Mouse (Mus musculus) heart, postnatal 0 days (tissue): Measurements from ENCODE around the gene R3hcc1l. TPM values are rescaled to one million over a fixed set of nuclear protein-coding genes. Genes with fewer than 3 reads are reported as not detected.

Experiments
- ATAC-seq: fragments of 200-750 bp; cut with Nextera tagmentation; 2 replicates; pipeline ENCODE4 v1.8.0; 2017; ENCODE audit warnings: low read depth, moderate number of reproducible peaks, moderate library complexity; ENCODE audit not compliant: insufficient read depth
- DNase-seq: peaks from one replicate; pipeline ENCODE4 v3.0.0-alpha.2; 2016; ENCODE audit warnings: low spot score
- H3K27ac ChIP-seq: fragments of 300-500 bp; sonication (generic); 2 replicates; pipeline ENCODE4 v1.5.1; 2014; ENCODE audit warnings: low read depth, mild to moderate bottlenecking
- H3K27me3 ChIP-seq: fragments of 300-500 bp; sonication (generic); 2 replicates; pipeline ENCODE4 v1.6.1; 2014; ENCODE audit warnings: low read length, mixed read lengths; ENCODE audit not compliant: control insufficient read depth, insufficient read depth
- H3K36me3 ChIP-seq: fragments of 300-500 bp; sonication (generic); replicated peaks from 2 replicates; pipeline ENCODE4 v1.6.1; 2014; ENCODE audit warnings: low read length, mixed read lengths; ENCODE audit not compliant: control insufficient read depth, insufficient read depth
- H3K4me1 ChIP-seq: fragments of 300-500 bp; sonication (generic); 2 replicates; pipeline ENCODE4 v1.6.1; 2014; ENCODE audit warnings: antibody characterized with exemption; ENCODE audit not compliant: control insufficient read depth, insufficient read depth
- H3K4me2 ChIP-seq: fragments of 300-500 bp; sonication (generic); 2 replicates; pipeline ENCODE4 v1.6.1; 2014; ENCODE audit warnings: low read depth, mild to moderate bottlenecking, low read length, moderate library complexity
- H3K4me3 ChIP-seq: fragments of 300-500 bp; sonication (generic); 2 replicates; pipeline ENCODE4 v1.5.1; 2014; ENCODE audit warnings: low read depth, low read length
- H3K9ac ChIP-seq: fragments of 300-500 bp; sonication (generic); replicated peaks from 2 replicates; pipeline ENCODE4 v1.6.1; 2014; ENCODE audit warnings: low read depth, low read length, mixed read lengths
- H3K9me3 ChIP-seq: fragments of 300-500 bp; sonication (generic); replicated peaks from 2 replicates; pipeline ENCODE4 v1.6.1; 2016; ENCODE audit warnings: low read length; ENCODE audit not compliant: control insufficient read depth
- CTCF ChIP-seq: IDR thresholded peaks from 2 replicates; pipeline ENCODE4 v1.5.1; 2016; ENCODE audit warnings: antibody characterized with exemption, control low read depth, low read depth
- EP300 ChIP-seq: IDR thresholded peaks from 2 replicates; pipeline ENCODE4 v1.6.1; 2016; ENCODE audit warnings: antibody characterized with exemption, low read depth
- WGBS: fragments of 180-500 bp; shearing (Covaris S2); extraction: QIAGEN DNeasy Blood & Tissue Kit; methylation state at CpG from one replicate; pipeline ENCODE4 v1.1.7; 2014; 5-methylcytosine and 5-hydroxymethylcytosine counted together
- polyA plus RNA-seq: library from polyadenylated mRNA; unstranded; fragments of >200 nt; fragmentation: Nextera tagmentation; extraction: Ambion mirVana; gene quantifications from 2 replicates; pipeline ENCODE4 v1.2.1, GENCODE M21; 2015
- total RNA-seq: library from RNA; depleted of rRNA; stranded (reverse); fragments of >200 nt; gene quantifications from 2 replicates; pipeline ENCODE4 v1.2.3, GENCODE M21; 2014; ENCODE audit warnings: low replicate concordance

Gene R3hcc1l
- total and polyA plus RNA-seq, 2 experiments from 2014 or later = 10.2 to 20.6 TPM

GRCm38 (mm10) chr19:42540649-42541048, 22.1 kb downstream of the R3hcc1l start:
- H3K9ac ChIP-seq = no peak overlapping the region
- H3K4me1 ChIP-seq = peaks cover 17% of the 10 kb centered on the region
- DNase-seq = no peak
- no peak overlapping the region for H3K27ac ChIP-seq
- ATAC-seq = no peak
- no peak overlapping the region for H3K4me3 ChIP-seq
- H3K27me3 ChIP-seq = no peaks in the 10 kb centered on the region
- no peak overlapping the region for H3K4me2 ChIP-seq
- WGBS = 84% methylated on average over 3 of the region's 3 CpGs
- no peak for TF ChIP-seq CTCF
- no peak for TF ChIP-seq EP300
- no peaks in the 10 kb centered on the region for H3K9me3 ChIP-seq
- no peaks in the 10 kb centered on the region for H3K36me3 ChIP-seq

DNA sequence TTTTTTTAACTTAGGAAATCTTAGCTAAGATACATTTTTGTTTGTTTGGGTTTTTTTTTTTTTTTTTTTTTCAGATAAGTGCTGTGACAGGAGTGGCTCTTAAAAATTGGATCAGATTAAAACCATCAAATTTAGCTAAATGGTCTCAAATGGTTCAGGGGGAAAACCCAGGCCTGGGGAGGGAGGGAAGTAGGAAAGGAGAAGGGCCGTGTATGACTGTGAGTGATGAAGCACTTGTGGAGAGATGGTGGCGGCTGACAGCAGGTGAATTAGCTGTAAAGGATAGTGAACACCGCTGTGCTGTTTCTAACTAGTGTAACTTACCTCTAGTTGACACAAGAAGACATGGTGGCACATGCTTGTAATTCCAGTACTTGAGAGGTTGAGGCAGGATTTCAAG, 40.1 kb downstream of the R3hcc1l start:
- Histone ChIP-seq H3K36me3 (peaks cover 12% of the 10 kb centered on the region), H3K4me2 (no peak overlapping the region), H3K4me3 (no peak overlapping the region), H3K9me3 (no peaks in the 10 kb centered on the region), H3K4me1 (no peaks in the 10 kb centered on the region), H3K27me3 (no peaks in the 10 kb centered on the region), H3K9ac (no peak overlapping the region), H3K27ac (no peak overlapping the region)
- TF ChIP-seq EP300 (no peak), CTCF (no peak)
- DNase-seq = no peak
- ATAC-seq = no peak
- 80% methylated on average over 3 of the region's 3 CpGs for WGBS

DNA sequence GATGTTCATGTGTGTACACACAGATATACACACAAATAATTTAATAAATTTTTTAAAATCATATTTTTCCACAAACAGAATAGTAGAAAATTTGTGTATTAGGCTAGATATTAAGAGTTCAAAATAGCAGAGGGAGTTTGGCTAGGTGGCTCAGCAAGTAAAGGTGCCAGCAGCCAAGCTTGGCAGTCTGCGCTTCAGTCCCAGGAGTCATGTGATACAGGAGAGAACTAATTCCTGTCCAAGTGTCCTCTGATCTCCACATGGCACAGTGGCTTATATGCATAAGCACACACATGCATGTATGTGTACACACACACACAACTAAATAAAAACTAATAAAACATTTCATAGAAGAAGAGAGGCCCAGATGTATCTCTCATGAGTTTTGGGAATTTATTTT, 43.4 kb downstream of the R3hcc1l start:
- H3K4me1 ChIP-seq = 0 out of 2 replicates have a peak, but pooled peaks cover 3% of the 10 kb centered on the region
- H3K4me2 ChIP-seq = no peak overlapping the region
- DNase-seq = no peak
- peaks cover 16% of the 10 kb centered on the region for H3K36me3 ChIP-seq
- no peaks in the 10 kb centered on the region for H3K9me3 ChIP-seq
- no peak for TF ChIP-seq CTCF
- TF ChIP-seq EP300 = no peak
- 59% methylated on average over 1 of the region's 1 CpGs for WGBS
- no peak for ATAC-seq
- H3K9ac ChIP-seq = no peak overlapping the region
- H3K4me3 ChIP-seq = no peak overlapping the region
- no peaks in the 10 kb centered on the region for H3K27me3 ChIP-seq
- H3K27ac ChIP-seq = no peak overlapping the region

GRCm38 (mm10) chr19:42562981-42563380, 44.4 kb downstream of the R3hcc1l start:
- Histone ChIP-seq H3K4me2 (no peak overlapping the region), H3K27ac (no peak overlapping the region), H3K4me1 (0 out of 2 replicates have a peak, but pooled peaks cover 3% of the 10 kb centered on the region), H3K9me3 (no peaks in the 10 kb centered on the region), H3K4me3 (no peak overlapping the region), H3K27me3 (no peaks in the 10 kb centered on the region), H3K9ac (no peak overlapping the region), H3K36me3 (peaks cover 19% of the 10 kb centered on the region)
- DNase-seq (no peak), ATAC-seq (no peak)
- no peak for TF ChIP-seq EP300
- TF ChIP-seq CTCF = no peak
- WGBS = 94% methylated on average over 3 of the region's 3 CpGs

DNA sequence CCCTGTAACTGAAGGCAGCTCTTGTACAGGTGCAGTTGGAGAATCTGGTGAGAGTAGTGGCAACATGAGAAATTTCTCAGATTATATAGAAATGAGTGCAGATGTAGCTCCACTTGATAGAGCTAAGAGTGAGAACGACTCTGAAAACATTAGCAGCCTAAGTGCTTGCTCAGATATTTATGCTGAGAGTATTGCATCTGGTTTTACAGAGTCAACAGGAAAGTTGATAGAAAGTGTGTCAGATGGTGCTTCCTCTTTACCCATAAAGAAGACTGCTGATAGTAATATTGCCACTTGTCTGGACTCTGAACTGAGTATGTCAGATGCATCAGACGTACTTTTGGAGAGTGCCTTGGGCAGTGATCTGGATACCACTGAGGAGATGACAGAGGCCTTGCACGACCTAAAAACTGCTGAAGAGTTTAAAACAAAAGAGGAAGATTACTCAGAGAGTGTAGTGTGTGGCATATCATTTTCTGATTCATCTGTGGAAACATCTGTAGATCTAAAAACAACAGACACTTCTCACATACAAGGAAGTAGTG, 45.2 kb downstream of the R3hcc1l start:
- H3K4me3 ChIP-seq = no peak overlapping the region
- no peak for TF ChIP-seq CTCF
- TF ChIP-seq EP300 = no peak
- ATAC-seq = no peak
- no peak overlapping the region for H3K4me2 ChIP-seq
- peaks cover 19% of the 10 kb centered on the region for H3K36me3 ChIP-seq
- H3K27me3 ChIP-seq = no peaks in the 10 kb centered on the region
- H3K27ac ChIP-seq = no peak overlapping the region
- H3K9me3 ChIP-seq = no peaks in the 10 kb centered on the region
- 0 out of 2 replicates have a peak, but pooled peaks cover 3% of the 10 kb centered on the region for H3K4me1 ChIP-seq
- 81% methylated on average over 3 of the region's 3 CpGs for whole genome bisulfite sequencing
- no peak for DNase-seq
- no peak overlapping the region for H3K9ac ChIP-seq
